Mouse (Mus musculus) stomach, postnatal 0 days (tissue): ENCODE data around the gene Myo5c.

Experiments used
- CTCF ChIP-seq: IDR thresholded peaks from 2 replicates; pipeline ENCODE4 v1.5.1; 2016; ENCODE audit warnings: antibody characterized with exemption, low read depth, mild to moderate bottlenecking, moderate library complexity
- EP300 ChIP-seq: optimal IDR thresholded peaks from 2 replicates; pipeline ENCODE3; 2016; ENCODE audit warnings: antibody characterized with exemption

DNA sequence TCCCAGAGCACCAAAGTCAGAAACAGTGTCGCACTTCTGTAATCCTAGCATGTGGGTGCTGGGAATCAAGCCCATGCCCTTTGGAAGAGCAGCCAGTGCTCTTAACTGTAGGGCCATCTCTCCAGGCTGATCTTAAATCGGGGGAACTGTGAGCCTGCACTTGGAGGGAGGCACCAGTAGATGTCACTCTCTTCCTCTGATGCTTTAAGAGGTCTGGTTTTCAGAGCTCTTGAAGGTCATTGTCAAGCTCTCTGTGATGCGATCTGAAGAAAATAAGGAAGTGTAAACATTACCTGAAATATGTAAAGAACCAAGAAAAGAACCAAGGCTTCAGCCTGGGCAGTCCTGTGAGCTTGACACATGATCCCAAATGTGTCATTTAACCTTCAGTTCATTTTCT, 51.0 kb downstream of the Myo5c start:
- TF ChIP-seq CTCF (peak; percentile 90), EP300 (no peak)
